Mouse (Mus musculus): ENCODE data around the gene Mlxipl. TPM values are rescaled to one million over a fixed set of nuclear protein-coding genes. Genes with fewer than 3 reads are reported as not detected.

Mlxipl gene
- polyA plus RNA-seq, 1 experiment: not detected

DNA sequence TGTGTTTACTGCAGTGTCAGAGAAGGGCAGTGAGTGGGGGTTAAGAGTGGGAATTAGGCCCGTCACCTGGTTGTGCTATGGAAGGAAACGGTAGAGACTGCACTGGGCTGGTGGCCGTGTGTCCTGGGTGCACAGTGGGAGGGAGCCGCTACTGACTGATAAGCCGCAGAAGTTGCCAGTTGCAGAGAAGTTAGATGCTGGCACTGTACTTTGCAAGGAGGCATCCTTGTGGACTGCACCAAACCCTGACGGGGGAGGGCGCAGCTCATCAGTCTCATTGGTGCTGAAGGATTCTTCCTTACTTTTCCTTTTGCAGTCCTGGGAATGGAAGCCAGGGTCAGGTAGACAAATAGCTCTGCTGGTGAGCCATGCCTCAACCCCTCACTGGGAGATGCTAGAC is 72.0 kb downstream of the Mlxipl start:
- no peak for TF ChIP-seq GATA1 (IDR thresholded peaks at IDR 0.05; ENCODE audit: low read length)

GRCm38 (mm10) chr5:135162361-135162760 is 72.7 kb downstream of the Mlxipl start:
- no peak for TF ChIP-seq GATA1 (IDR thresholded peaks at IDR 0.05; ENCODE audit: low read length)

- no peak for TF ChIP-seq GATA1 (IDR thresholded peaks at IDR 0.05; ENCODE audit: low read length)
These were observed 73.1 kb downstream of the Mlxipl start for GRCm38 (mm10) chr5:135162821-135163220.

DNA sequence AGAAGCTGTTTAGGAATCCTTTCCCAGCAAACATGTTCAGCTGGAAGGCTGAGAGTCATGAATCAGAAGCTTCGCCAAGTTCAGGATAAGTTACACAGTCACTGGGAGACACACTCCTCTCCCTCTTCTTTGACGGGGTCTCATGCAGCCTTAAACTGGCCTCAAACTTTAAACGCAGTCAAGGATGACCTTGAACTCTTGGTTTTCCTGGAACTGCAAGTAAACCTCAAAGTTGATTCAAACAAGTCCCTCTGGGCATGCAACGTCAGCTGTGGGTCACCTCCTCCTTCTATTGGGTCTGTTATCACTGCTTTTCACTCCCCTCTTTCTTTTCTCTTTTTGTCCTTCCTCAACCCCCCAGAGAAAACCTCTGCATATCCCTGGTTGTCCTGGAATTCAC is 77.2 kb downstream of the Mlxipl start:
- no peak for TF ChIP-seq GATA1 (IDR thresholded peaks at IDR 0.05; ENCODE audit: low read length)

DNA sequence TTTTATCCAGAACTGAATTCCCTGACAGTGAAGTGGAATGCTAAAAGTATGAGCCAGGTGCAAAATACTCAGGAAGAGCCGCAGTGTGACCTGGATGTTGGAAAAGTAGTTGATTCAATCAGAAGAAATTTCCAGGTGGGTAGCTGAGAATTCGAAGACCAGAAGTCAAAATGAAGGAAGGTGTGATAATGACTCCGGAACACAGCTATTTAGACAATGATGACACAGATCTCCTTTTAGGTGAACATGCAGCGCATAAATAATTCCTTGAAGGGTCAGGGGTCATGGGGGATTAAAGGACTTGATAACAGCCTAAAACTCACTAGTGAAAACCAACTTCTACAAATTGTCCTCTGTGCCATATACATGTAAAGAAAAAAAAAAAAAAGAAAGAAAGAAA is 77.8 kb downstream of the Mlxipl start:
- no peak for TF ChIP-seq GATA1 (IDR thresholded peaks at IDR 0.05; ENCODE audit: low read length)

DNA sequence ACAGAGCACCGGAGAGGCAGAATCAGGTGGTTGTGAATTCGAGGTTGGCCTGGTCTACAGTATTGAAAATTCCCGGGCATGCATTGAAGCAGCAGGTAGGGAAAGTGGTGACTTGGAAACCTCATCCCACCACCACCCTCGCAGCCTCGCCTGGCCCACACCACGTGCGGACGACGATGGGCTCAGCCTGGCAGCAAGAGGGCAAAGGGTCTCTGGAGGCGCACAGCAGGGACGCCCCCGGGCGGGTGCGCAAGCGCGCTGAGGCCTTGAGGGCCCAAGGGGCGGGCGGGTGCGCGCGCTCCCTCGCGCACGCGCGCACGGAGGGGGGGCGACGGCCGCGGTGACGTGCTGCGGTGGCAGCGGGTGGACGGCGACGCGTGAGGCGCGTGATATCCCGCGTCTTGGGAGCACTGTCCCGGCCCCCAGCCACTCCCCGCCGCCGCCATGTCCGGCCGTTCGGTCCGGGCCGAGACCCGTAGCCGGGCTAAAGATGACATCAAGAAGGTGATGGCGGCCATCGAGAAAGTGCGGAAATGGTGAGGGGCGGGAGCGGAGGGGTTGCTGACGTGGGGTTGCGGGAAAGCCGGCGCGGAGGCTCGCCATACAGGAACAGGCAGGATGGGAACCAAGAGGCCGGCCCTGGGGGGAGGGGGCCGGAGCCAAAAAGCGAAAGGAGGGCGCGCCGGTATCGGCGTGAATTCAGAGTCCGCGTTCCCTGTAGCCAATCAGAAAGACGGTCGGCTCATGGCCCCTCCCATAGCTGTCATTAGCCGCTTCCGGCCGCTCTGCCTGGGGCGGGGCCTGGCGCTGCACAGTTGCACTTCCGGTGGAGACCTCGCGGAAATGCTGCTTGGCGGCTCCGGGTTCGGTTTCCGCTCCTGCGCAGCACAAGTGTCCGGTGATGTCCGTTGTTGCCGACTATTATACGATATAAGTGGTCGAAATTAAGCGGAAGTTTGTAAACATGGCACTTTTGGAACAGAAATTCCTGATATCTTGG is 78.7 kb downstream of the Mlxipl start, which contains the start of gene Bcl7b:
Gene Bcl7b (plus strand): TSS at position 221 of the 1,000 bp plus-strand sequence.
- no peak for TF ChIP-seq GATA1 (IDR thresholded peaks at IDR 0.05; ENCODE audit: low read length)

DNA sequence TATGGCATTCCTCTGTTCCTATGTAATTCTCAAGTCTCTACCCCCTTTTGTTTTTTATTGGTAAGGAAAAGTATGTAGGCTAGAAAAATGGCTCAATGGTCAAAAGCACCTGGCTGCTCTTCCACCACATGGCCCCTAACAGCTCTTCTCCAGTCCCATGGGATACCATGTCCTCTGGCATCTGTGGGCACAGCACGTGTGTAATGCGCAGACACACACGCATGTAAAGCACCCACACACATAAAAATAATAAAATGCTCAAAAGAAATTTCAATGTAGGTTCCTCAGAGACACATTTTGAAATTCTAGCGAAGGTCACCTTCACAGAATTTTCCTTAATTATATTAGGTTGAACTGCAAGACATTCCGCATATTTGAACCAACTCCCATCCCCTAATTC is 79.8 kb downstream of the Mlxipl start:
- no peak for TF ChIP-seq GATA1 (IDR thresholded peaks at IDR 0.05; ENCODE audit: low read length)

- TF ChIP-seq GATA1 (IDR thresholded peaks at IDR 0.05; ENCODE audit: low read length): no peak
These were observed 82.1 kb downstream of the Mlxipl start for GRCm38 (mm10) chr5:135171688-135172220.

- TF ChIP-seq GATA1 (IDR thresholded peaks at IDR 0.05; ENCODE audit: low read length): no peak
These were observed 83.3 kb downstream of the Mlxipl start for GRCm38 (mm10) chr5:135172986-135173385.

DNA sequence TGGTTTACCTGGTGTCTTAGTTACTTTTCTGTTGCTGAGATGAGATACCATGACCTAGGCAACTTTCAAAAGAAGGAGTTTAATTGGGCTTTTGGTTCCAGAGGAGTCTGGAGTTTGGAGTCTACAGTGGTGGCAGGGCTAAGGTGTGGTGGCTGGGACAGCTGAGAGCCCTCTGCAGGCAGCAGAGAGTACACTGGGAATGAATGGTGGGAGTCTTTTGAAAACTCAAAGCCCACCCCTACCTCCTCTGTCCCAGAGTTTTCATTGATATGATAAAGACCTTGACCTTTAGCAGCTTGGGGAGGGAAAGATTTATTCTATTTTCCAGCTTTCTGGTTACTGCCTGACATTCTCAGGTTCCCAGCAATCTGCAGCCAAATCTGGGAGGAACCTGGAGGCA is 85.4 kb downstream of the Mlxipl start:
- no peak for TF ChIP-seq GATA1 (IDR thresholded peaks at IDR 0.05; ENCODE audit: low read length)

DNA sequence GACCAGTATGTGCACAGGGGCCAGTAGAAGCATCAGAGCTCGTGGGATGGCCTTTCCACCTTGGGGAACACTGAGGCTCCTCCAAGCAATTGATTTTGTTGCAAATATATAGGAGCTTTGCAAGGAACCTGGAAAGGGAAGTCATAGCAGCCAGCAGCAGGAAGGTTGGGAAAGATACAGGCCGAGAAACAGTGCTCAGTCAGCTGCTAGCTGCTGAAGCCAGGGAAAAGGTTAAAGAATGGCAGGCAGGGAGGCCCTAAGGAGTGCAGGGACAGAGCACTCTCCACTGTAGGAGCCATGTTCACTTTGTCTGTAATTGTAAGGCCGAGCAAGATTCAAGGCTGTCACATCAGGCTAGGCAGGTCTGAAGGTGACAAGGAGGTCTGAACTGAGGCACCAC is 88.8 kb downstream of the Mlxipl start:
- TF ChIP-seq GATA1 (IDR thresholded peaks at IDR 0.05; ENCODE audit: low read length): no peak

DNA sequence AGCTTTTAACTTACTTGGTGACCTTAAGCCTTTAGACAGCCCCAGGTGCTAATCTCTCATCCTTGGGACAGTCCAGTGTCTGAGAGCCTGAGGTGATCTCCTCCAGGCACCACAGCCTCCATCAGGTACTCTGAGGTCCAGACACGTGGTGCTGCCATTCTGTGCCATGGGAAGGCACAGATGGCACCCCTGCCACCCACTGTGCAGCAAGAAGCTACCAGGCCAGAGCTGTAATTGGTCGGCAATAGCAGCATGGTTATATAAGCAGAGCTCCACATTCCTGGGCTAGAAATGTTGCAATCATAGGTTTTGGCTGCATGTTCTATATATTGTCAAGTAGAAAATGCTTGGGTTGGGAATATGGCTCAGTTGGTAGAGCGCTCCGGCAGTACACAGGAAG is 89.3 kb downstream of the Mlxipl start:
- no peak for TF ChIP-seq GATA1 (IDR thresholded peaks at IDR 0.05; ENCODE audit: low read length)

GRCm38 (mm10) chr5:135179616-135180015 is 89.9 kb downstream of the Mlxipl start:
- no peak for TF ChIP-seq GATA1 (IDR thresholded peaks at IDR 0.05; ENCODE audit: low read length)

GRCm38 (mm10) chr5:135180796-135181195 is 91.1 kb downstream of the Mlxipl start:
- TF ChIP-seq GATA1 (IDR thresholded peaks at IDR 0.05; ENCODE audit: low read length): no peak

DNA sequence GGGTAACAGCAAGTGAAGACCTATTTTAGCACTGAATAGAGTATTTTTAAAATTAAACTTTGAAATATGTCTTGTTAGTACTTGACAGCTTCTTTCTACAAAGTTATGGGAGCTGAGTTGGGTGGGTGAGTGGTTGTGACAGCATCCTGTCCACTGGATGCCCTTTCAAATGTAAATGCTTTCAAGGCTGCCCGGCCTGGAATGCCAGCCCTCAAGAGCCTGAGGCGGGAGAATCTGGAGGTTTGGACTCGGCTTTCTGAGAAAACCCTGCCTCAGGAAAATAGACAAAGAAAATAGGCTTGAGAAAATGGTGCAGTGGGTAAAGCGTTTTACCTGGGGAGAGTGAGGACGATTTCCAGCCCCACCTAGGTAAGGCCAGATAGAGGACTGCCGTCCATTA is 92.1 kb downstream of the Mlxipl start:
- no peak for TF ChIP-seq GATA1 (IDR thresholded peaks at IDR 0.05; ENCODE audit: low read length)

GRCm38 (mm10) chr5:135183131-135183861 is 93.6 kb downstream of the Mlxipl start:
- TF ChIP-seq GATA1 (IDR thresholded peaks at IDR 0.05; ENCODE audit: low read length): no peak
